Mouse (Mus musculus) lung, adult 2 months (tissue): ENCODE measurements around the gene Acsbg1. TPM values are rescaled to one million over a fixed set of nuclear protein-coding genes. Genes with fewer than 3 reads are reported as not detected.

Experiments used
- DNase-seq: peaks from one replicate; pipeline ENCODE4 v3.0.0; 2022
- H3K4me1 ChIP-seq: fragments of 200-500 bp; 2 replicates; pipeline ENCODE4 v1.6.1; 2011; ENCODE audit warnings: low read length; ENCODE audit not compliant: control insufficient read depth, insufficient read depth
- H3K4me3 ChIP-seq: fragments of 200-500 bp; replicated peaks from 2 replicates; pipeline ENCODE3; 2011; ENCODE audit warnings: low read depth, mild to moderate bottlenecking, control low read depth, low read length; ENCODE audit errors: extremely low read depth
- CTCF ChIP-seq: fragments of 200-500 bp; IDR thresholded peaks from 2 replicates; pipeline ENCODE4 v1.5.1; 2011; ENCODE audit warnings: mild to moderate bottlenecking, low read length, control low read depth; ENCODE audit not compliant: insufficient read depth
- POLR2A ChIP-seq: fragments of 200-500 bp; IDR thresholded peaks from 2 replicates; pipeline ENCODE4 v1.6.1; 2011; ENCODE audit warnings: low read depth, mild to moderate bottlenecking, control low read depth, low read length, borderline replicate concordance; ENCODE audit errors: extremely low read depth
- WGBS: fragments of 180-500 bp; shearing (Covaris S2); methylation state at CpG from one replicate; pipeline ENCODE4 v1.1.7; 2018; 5-methylcytosine and 5-hydroxymethylcytosine counted together
- polyA plus RNA-seq: library from polyadenylated mRNA; depleted of rRNA; stranded (reverse); fragments of >200 nt; gene quantifications from 2 replicates; pipeline ENCODE4 v1.2.3, GENCODE M21; 2012; rRNA removed

Acsbg1 gene
- polyA plus RNA-seq, 1 experiment: 31.6 TPM

- WGBS: 3% methylated on average over 51 of the region's 54 CpGs
- Histone ChIP-seq H3K4me1 (no peaks in the 10 kb centered on the region), H3K4me3 (peak within 1 kb of the TSS; percentile 63)
- peak; percentile 75 for DNase-seq
- TF ChIP-seq POLR2A (peak; percentile 47; the same call in 1 of the 2 replicates), CTCF (0 out of 2 replicates have a peak, but pooled peaks have one; percentile 27)
Observed at GRCm38 (mm10) chr9:54559771-54560471, 101.7 kb downstream of the Acsbg1 start, which contains the start of gene Cib2. TSS of gene Cib2 (minus strand) at chr9:54560218.

- no peak for TF ChIP-seq CTCF
- 80% methylated on average over 8 of the region's 8 CpGs for WGBS
- H3K4me1 ChIP-seq: no peaks in the 10 kb centered on the region
- DNase-seq: no peak
- H3K4me3 ChIP-seq: no peak overlapping the region
Observed at GRCm38 (mm10) chr9:54558731-54559130, 102.9 kb downstream of the Acsbg1 start.

GRCm38 (mm10) chr9:54555044-54555443, 106.6 kb downstream of the Acsbg1 start:
- H3K4me1 ChIP-seq: no peaks in the 10 kb centered on the region
- H3K4me3 ChIP-seq: no peak overlapping the region
- TF ChIP-seq CTCF (no peak), POLR2A (no peak)
- 67% methylated on average over 2 of the region's 2 CpGs for WGBS
- no peak for DNase-seq

Other genes starting within 250 kb of the Acsbg1 start
- gene Dmxl2, start 160.2 kb downstream of the Acsbg1 start, polyA plus RNA-seq: 3.8 and 6.6 TPM in 2 replicates
- 0.14 and 0.15 TPM in 2 replicates for gene Sh2d7, start 122.9 kb downstream of the Acsbg1 start, polyA plus RNA-seq
- gene Cib2, start 101.7 kb downstream of the Acsbg1 start, polyA plus RNA-seq: 7.5 and 9.7 TPM in 2 replicates
- 20.1 and 37.0 TPM in 2 replicates for gene Idh3a, start 75.5 kb downstream of the Acsbg1 start, polyA plus RNA-seq
- 14.9 and 18.2 TPM in 2 replicates for gene Dnaja4, start 37.0 kb upstream of the Acsbg1 start, polyA plus RNA-seq
- gene Wdr61, start 72.6 kb upstream of the Acsbg1 start, polyA plus RNA-seq: 21.8 and 32.1 TPM in 2 replicates
- gene Crabp1, start 102.9 kb upstream of the Acsbg1 start, polyA plus RNA-seq: 3.8 and 6.5 TPM in 2 replicates
- gene Ireb2, start 201.9 kb upstream of the Acsbg1 start, polyA plus RNA-seq: 3.6 and 8.2 TPM in 2 replicates